Mouse (Mus musculus) stomach, embryonic 16.5 days (tissue): ENCODE data around the gene Prss32. TPM values are rescaled to one million over a fixed set of nuclear protein-coding genes. Genes with fewer than 3 reads are reported as not detected.

Experiments
- ATAC-seq: fragments of 200-750 bp; cut with Nextera tagmentation; 2 replicates; pipeline ENCODE4 v1.8.0; 2017; ENCODE audit warnings: moderate number of reproducible peaks, moderate TSS enrichment; ENCODE audit not compliant: insufficient read depth, low FRiP score
- H3K27ac ChIP-seq: fragments of 300-500 bp; sonication (generic); 2 replicates; pipeline ENCODE4 v1.5.1; 2014; ENCODE audit warnings: low read length
- H3K27me3 ChIP-seq: fragments of 300-500 bp; sonication (generic); 2 replicates; pipeline ENCODE4 v1.6.1; 2014; ENCODE audit warnings: low read length, control low read depth, mixed read lengths; ENCODE audit not compliant: control insufficient read depth, insufficient read depth
- H3K36me3 ChIP-seq: fragments of 300-500 bp; sonication (generic); 2 replicates; pipeline ENCODE4 v1.6.1; 2014; ENCODE audit warnings: low read length; ENCODE audit not compliant: control insufficient read depth, insufficient read depth
- H3K4me1 ChIP-seq: fragments of 300-500 bp; sonication (generic); 2 replicates; pipeline ENCODE4 v1.6.1; 2014; ENCODE audit warnings: low read length, control low read depth, mixed read lengths; ENCODE audit not compliant: control insufficient read depth, insufficient read depth
- H3K4me2 ChIP-seq: fragments of 300-500 bp; sonication (generic); 2 replicates; pipeline ENCODE4 v1.6.1; 2014; ENCODE audit warnings: low read depth, low read length, mixed read lengths
- H3K4me3 ChIP-seq: fragments of 300-500 bp; sonication (generic); replicated peaks from 2 replicates; pipeline ENCODE4 v1.5.1; 2014; ENCODE audit warnings: mild to moderate bottlenecking, low read length
- H3K9ac ChIP-seq: fragments of 300-500 bp; sonication (generic); 2 replicates; pipeline ENCODE4 v1.6.1; 2014; ENCODE audit warnings: low read length
- H3K9me3 ChIP-seq: fragments of 300-500 bp; sonication (generic); replicated peaks from 2 replicates; pipeline ENCODE4 v1.6.1; 2016; ENCODE audit warnings: low read length, control low read depth; ENCODE audit not compliant: control insufficient read depth
- WGBS: fragments of 180-500 bp; shearing (Covaris S2); extraction: QIAGEN DNeasy Blood & Tissue Kit; methylation state at CpG from one replicate; pipeline ENCODE4 v1.1.7; 2014; 5-methylcytosine and 5-hydroxymethylcytosine counted together
- polyA plus RNA-seq: library from polyadenylated mRNA; unstranded; fragments of >200 nt; fragmentation: Nextera tagmentation; extraction: Ambion mirVana; gene quantifications from 2 replicates; pipeline ENCODE4 v1.2.1, GENCODE M21; 2015

Gene Prss32
- polyA plus RNA-seq, 1 experiment from 2014 or later = 7.8 TPM

GRCm38 (mm10) chr17:23828271-23829001 lies 15.2 kb upstream of the Prss32 start:
- Histone ChIP-seq H3K9me3 (no peaks in the 10 kb centered on the region), H3K4me1 (peaks cover 14% of the 10 kb centered on the region), H3K36me3 (peaks cover 23% of the 10 kb centered on the region), H3K4me2 (peak overlapping the region; percentile 85), H3K27ac (peak overlapping the region; percentile 72), H3K9ac (peak overlapping the region; percentile 85), H3K27me3 (peaks cover 7% of the 10 kb centered on the region), H3K4me3 (peak overlapping the region; percentile 88)
- under 1% methylated on average over 47 of the region's 47 CpGs for WGBS
- peak; percentile 69 for ATAC-seq

GRCm38 (mm10) chr17:23829064-23829619 lies 14.5 kb upstream of the Prss32 start, which contains the start of gene Elob:
Elob (minus strand) TSS chr17:23829136.
- peak within 1 kb of the TSS; percentile 85 for H3K9ac ChIP-seq
- H3K36me3 ChIP-seq = peaks cover 18% of the 10 kb centered on the region
- peak within 1 kb of the TSS; percentile 85 for H3K4me2 ChIP-seq
- peak; percentile 97 for ATAC-seq
- peak within 1 kb of the TSS; percentile 88 for H3K4me3 ChIP-seq
- WGBS = under 1% methylated on average over 24 of the region's 42 CpGs
- peaks cover 14% of the 10 kb centered on the region for H3K4me1 ChIP-seq
- H3K27me3 ChIP-seq = peaks cover 7% of the 10 kb centered on the region
- H3K9me3 ChIP-seq = no peaks in the 10 kb centered on the region
- peak within 1 kb of the TSS; percentile 97 for H3K27ac ChIP-seq

GRCm38 (mm10) chr17:23831201-23831600 lies 12.5 kb upstream of the Prss32 start:
- H3K27ac ChIP-seq = no peak overlapping the region
- no peak overlapping the region for H3K9ac ChIP-seq
- no peak overlapping the region for H3K4me3 ChIP-seq
- H3K9me3 ChIP-seq = no peaks in the 10 kb centered on the region
- no peak for ATAC-seq
- peaks cover 3% of the 10 kb centered on the region; the same call in 1 of the 2 replicates for H3K36me3 ChIP-seq
- peaks cover 14% of the 10 kb centered on the region for H3K4me1 ChIP-seq
- H3K4me2 ChIP-seq = no peak overlapping the region
- WGBS = 90% methylated on average over 1 of the region's 1 CpGs
- H3K27me3 ChIP-seq = peaks cover 7% of the 10 kb centered on the region

GRCm38 (mm10) chr17:23836006-23836575 lies 7.6 kb upstream of the Prss32 start, which contains the start of gene Prss33:
Prss33 (minus strand) TSS chr17:23836056.
- Histone ChIP-seq H3K4me2 (no peak within 1 kb of the TSS), H3K27ac (no peak within 1 kb of the TSS), H3K4me1 (no peaks in the 10 kb centered on the region), H3K9ac (no peak within 1 kb of the TSS), H3K9me3 (no peaks in the 10 kb centered on the region), H3K36me3 (no peaks in the 10 kb centered on the region), H3K4me3 (no peak within 1 kb of the TSS), H3K27me3 (peaks cover 7% of the 10 kb centered on the region)
- ATAC-seq = no peak
- 56% methylated on average over 8 of the region's 8 CpGs for WGBS

GRCm38 (mm10) chr17:23841145-23841544 lies 2.5 kb upstream of the Prss32 start:
- 0 out of 2 replicates have a peak, but pooled peaks have one; percentile 4 for ATAC-seq
- peak overlapping the region; percentile 40 for H3K27ac ChIP-seq
- H3K9ac ChIP-seq = no peak overlapping the region
- H3K9me3 ChIP-seq = no peaks in the 10 kb centered on the region
- H3K27me3 ChIP-seq = no peaks in the 10 kb centered on the region
- 32% methylated on average over 4 of the region's 4 CpGs for WGBS
- no peak overlapping the region for H3K4me2 ChIP-seq
- no peaks in the 10 kb centered on the region for H3K36me3 ChIP-seq
- no peak overlapping the region for H3K4me3 ChIP-seq
- H3K4me1 ChIP-seq = no peaks in the 10 kb centered on the region

- Histone ChIP-seq H3K9me3 (no peaks in the 10 kb centered on the region), H3K9ac (no peak overlapping the region), H3K27me3 (no peaks in the 10 kb centered on the region), H3K4me1 (no peaks in the 10 kb centered on the region), H3K36me3 (no peaks in the 10 kb centered on the region), H3K27ac (no peak overlapping the region), H3K4me2 (no peak overlapping the region), H3K4me3 (no peak overlapping the region)
- ATAC-seq = no peak
- WGBS = 50% methylated on average over 23 of the region's 23 CpGs
Measured at GRCm38 (mm10) chr17:23843141-23843811, 379 bp upstream of the Prss32 start.

GRCm38 (mm10) chr17:23850028-23850427 lies 6.4 kb downstream of the Prss32 start:
- Histone ChIP-seq H3K9me3 (no peaks in the 10 kb centered on the region), H3K27me3 (no peaks in the 10 kb centered on the region), H3K36me3 (no peaks in the 10 kb centered on the region), H3K27ac (no peak overlapping the region), H3K4me3 (no peak overlapping the region), H3K9ac (no peak overlapping the region), H3K4me1 (no peaks in the 10 kb centered on the region), H3K4me2 (no peak overlapping the region)
- WGBS = 68% methylated on average over 2 of the region's 2 CpGs
- ATAC-seq = no peak

- Histone ChIP-seq H3K4me2 (no peak overlapping the region), H3K27me3 (no peaks in the 10 kb centered on the region), H3K27ac (no peak overlapping the region), H3K9me3 (no peaks in the 10 kb centered on the region), H3K36me3 (no peaks in the 10 kb centered on the region), H3K9ac (no peak overlapping the region), H3K4me3 (no peak overlapping the region), H3K4me1 (no peaks in the 10 kb centered on the region)
- ATAC-seq = no peak; the same call in 1 of the 2 replicates
- 52% methylated on average over 18 of the region's 19 CpGs for WGBS
Measured at GRCm38 (mm10) chr17:23850853-23851749, 7.4 kb downstream of the Prss32 start.
